Mouse (Mus musculus) forebrain, embryonic 11.5 days (tissue): ENCODE measurements at regions not wholly inside any gene's neighbourhood (a gene's known extent, or its start where the extent isn't known, plus 50 kb on each side); places are given as distances from the start of the nearest gene placed in this dataset.

ENCODE experiments used
- ATAC-seq: fragments of 200-750 bp; cut with Nextera tagmentation; replicated peaks from 2 replicates; pipeline ENCODE4 v1.8.0; 2017; ENCODE audit warnings: moderate TSS enrichment; ENCODE audit not compliant: low FRiP score
- DNase-seq: peaks from one replicate; pipeline ENCODE4 v3.0.0-alpha.2; 2017; ENCODE audit warnings: low spot score
- H3K27ac ChIP-seq: fragments of 300-500 bp; sonication (generic); 2 replicates; pipeline ENCODE4 v1.5.1; 2014; ENCODE audit warnings: low read depth, low read length
- H3K27me3 ChIP-seq: fragments of 300-500 bp; sonication (generic); 2 replicates; pipeline ENCODE4 v1.6.1; 2014; ENCODE audit warnings: mild to moderate bottlenecking, low read length, mixed read lengths; ENCODE audit not compliant: control insufficient read depth, insufficient read depth
- H3K36me3 ChIP-seq: fragments of 300-500 bp; sonication (generic); 2 replicates; pipeline ENCODE4 v1.6.1; 2014; ENCODE audit warnings: mild to moderate bottlenecking, low read length, moderate library complexity, mixed read lengths; ENCODE audit not compliant: control insufficient read depth, insufficient read depth
- H3K4me1 ChIP-seq: fragments of 300-500 bp; sonication (generic); replicated peaks from 2 replicates; pipeline ENCODE4 v1.6.1; 2014; ENCODE audit warnings: low read length, mixed read lengths; ENCODE audit not compliant: control insufficient read depth, insufficient read depth
- H3K4me2 ChIP-seq: fragments of 300-500 bp; sonication (generic); 2 replicates; pipeline ENCODE4 v1.6.1; 2014; ENCODE audit warnings: low read depth, mild to moderate bottlenecking, low read length, moderate library complexity, mixed read lengths; ENCODE audit not compliant: severe bottlenecking
- H3K4me3 ChIP-seq: fragments of 300-500 bp; sonication (generic); 2 replicates; pipeline ENCODE4 v1.5.1; 2014; ENCODE audit warnings: low read depth, low read length
- H3K9ac ChIP-seq: fragments of 300-500 bp; sonication (generic); 2 replicates; pipeline ENCODE4 v1.6.1; 2014; ENCODE audit warnings: low read length
- H3K9me3 ChIP-seq: fragments of 300-500 bp; sonication (generic); 2 replicates; pipeline ENCODE4 v1.6.1; 2016; ENCODE audit warnings: low read length, mixed read lengths; ENCODE audit not compliant: control insufficient read depth
- whole genome bisulfite sequencing: fragments of 180-500 bp; shearing (Covaris S2); extraction: QIAGEN DNeasy Blood & Tissue Kit; methylation state at CpG from one replicate; pipeline ENCODE4 v1.1.7; 2014; 5-methylcytosine and 5-hydroxymethylcytosine counted together

GRCm38 (mm10) chr5:14415234-14415862 lies 99.4 kb upstream of the Pclo start:
- Histone ChIP-seq H3K9ac (no peak overlapping the region), H3K4me3 (no peak overlapping the region), H3K4me2 (no peak overlapping the region), H3K27ac (no peak overlapping the region), H3K27me3 (no peaks in the 10 kb centered on the region), H3K9me3 (no peaks in the 10 kb centered on the region), H3K4me1 (no peaks in the 10 kb centered on the region), H3K36me3 (no peaks in the 10 kb centered on the region)
- DNase-seq (no peak), ATAC-seq (no peak)
- WGBS: 83% methylated on average over 1 of the region's 1 CpGs

- Histone ChIP-seq H3K9ac (no peak overlapping the region), H3K27me3 (no peaks in the 10 kb centered on the region), H3K4me1 (no peaks in the 10 kb centered on the region), H3K36me3 (no peaks in the 10 kb centered on the region), H3K4me3 (no peak overlapping the region), H3K4me2 (no peak overlapping the region), H3K9me3 (no peaks in the 10 kb centered on the region), H3K27ac (no peak overlapping the region)
- ATAC-seq (peak; percentile 64; the same call in 1 of the 2 replicates), DNase-seq (no peak)
- 67% methylated on average over 3 of the region's 5 CpGs for WGBS
These were observed 61.6 kb upstream of the Pclo start for GRCm38 (mm10) chr5:14453082-14453481.
